Mouse (Mus musculus) left cerebral cortex, postnatal 14 days (tissue): ENCODE results near the gene Mcm10. TPM values are rescaled to one million over a fixed set of nuclear protein-coding genes. Genes with fewer than 3 reads are reported as not detected.
"Not testable (repeated sequence)": the region's sequence is repeated elsewhere in the genome, so short reads cannot be mapped to it uniquely, and the experiment has no call there.

Source experiments
- DNase-seq, 2 experiments: peaks; one replicate each; pipeline ENCODE4 v3.0.0; 2021 to 2022; ENCODE audit warnings: low spot score in 2 of 2, mixed read lengths in 1 of 2
- intact Hi-C: fragments of 180-260 bp; cut with DNase I; formaldehyde crosslinking; loops from one replicate; pipeline ENCODE4 v1.15.1; 2025
- total RNA-seq, 2 experiments: library from RNA; stranded (reverse); gene quantifications; 2 replicates each; pipeline ENCODE4 v1.2.3; 2021

Mcm10 gene
- total RNA-seq, 2 experiments from 2014 or later, result 0.99 to 2.0 TPM

DNA sequence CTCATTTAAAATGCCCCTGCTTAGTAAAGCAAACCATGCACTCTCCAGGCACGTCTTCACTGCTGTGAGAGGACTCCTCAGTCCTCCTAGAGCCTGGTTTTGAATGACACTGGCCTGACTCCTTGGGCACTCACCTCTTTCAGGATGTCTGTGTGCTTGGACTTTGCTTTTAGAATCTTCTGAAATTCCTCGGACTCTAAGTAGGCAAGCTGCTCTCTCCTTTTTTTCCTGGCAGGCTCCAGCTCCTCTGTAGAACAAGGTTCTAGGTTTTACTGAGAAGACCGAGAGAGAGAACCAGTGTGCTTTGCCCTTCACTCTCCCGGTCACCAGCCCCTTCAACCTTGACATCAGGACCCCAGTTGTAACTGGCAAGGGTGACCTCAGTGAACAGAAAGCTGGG is 18.2 kb downstream of the Mcm10 start:
- intact Hi-C loops, result no loop called here
- no peak for DNase-seq

DNA sequence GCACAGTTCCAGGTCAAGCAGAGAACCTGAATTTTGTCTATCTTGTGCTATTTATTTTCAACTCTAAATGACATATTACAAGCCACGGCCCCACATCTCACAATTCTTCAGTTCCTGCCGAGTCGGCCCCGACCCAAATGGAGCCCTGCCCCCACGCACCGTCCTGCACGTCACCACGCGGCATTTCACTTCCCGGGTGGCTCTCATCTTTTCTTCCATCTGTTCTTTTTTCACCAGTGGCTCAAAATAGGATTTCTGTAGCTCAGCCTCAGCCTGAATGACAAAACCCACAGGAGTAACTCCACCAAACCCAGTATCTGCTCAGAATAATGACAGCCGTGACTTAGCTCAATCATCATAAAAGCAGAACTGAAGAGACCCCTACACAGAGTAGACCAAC is 19.0 kb downstream of the Mcm10 start:
- peak; percentile 59 to 62 for DNase-seq
- intact Hi-C loops, result no loop called here

DNA sequence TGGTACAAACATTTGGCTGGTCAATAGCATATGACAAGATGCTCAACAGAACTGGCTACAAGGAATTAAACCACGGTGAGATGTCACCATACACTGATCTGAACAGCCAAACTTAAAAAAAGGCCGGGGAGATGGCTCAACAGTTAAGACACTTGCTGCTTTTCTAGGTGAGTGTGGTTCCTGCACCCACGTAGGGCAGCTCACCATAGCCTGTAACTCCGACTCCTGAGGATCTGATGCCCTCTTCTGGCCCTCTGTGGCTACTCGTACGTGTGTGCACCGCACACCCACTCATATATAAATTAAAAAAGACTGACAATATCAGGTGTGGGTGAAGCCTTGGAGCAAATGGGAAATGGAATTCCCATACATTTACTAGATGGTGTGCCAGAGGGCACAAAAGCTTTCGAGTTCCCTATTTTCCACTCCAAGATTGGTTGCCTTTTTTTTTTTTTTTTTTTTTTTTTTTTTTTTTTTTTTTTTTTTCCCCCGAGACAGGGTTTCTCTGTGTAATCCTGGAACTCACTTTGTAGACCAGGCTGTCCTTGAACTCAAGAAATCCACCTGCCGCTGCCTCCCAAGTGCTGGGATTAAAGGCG is 23.7 kb downstream of the Mcm10 start:
- no peak for DNase-seq
- intact Hi-C loops, result no loop called here

DNA sequence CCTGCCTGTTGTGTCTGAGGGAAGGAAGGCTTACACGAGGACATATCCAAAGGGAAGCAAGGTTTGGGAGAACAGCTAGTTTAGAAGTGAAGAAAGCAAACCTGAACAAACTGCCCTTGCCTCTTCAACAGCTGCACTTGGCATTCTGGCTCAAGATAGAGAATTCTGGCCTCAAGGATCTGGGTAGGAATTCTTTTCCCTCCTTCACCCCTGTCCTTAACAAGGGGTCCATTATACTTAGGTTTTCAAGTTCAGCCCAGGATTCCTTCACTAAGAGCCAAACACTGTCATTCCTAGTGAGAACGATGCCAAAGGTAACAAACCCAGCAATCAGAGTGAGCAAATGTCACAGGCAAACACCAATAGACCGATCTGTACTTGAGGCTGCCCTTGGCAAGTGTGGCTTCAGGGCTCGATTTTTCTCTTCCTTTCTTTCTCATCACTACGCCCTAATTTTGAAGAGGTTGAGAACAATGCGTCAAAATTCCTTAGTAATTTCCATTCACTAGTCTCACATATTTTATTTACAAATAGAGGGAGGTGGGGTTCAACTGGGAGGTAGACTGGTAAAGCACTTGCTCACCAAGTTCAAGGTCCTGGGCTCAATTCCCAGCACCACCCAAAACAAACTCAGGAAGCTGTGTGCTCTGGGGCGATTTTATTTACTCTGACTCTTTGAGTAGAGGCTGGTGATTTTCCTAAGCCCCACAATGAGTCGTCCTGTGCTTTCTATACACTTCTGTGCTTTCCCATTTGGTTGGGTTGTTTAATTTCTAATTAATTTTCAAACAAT is 25.0 kb downstream of the Mcm10 start:
- intact Hi-C loops, result no loop called here
- no peak for DNase-seq

DNA sequence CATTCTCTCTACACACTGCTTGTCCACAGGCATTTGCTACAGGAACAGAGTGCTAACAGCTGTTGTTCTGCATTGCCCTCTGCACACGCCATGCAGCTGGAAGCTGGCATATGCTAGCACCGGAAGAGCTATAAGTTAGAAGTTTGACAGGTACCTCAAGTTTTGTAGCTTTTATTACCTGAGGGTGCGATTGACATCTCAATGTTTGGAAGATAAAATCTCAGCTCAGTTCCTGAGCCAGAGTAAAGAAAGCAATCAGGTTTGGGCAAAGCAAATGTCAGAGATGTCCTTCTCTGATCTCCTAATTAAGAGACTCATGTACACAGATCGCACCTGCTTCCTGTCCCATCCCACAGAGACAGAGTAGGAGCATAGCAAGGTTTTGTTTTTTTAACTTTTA is 25.8 kb downstream of the Mcm10 start:
- DNase-seq, result no peak
- intact Hi-C loops, result no loop called here

DNA sequence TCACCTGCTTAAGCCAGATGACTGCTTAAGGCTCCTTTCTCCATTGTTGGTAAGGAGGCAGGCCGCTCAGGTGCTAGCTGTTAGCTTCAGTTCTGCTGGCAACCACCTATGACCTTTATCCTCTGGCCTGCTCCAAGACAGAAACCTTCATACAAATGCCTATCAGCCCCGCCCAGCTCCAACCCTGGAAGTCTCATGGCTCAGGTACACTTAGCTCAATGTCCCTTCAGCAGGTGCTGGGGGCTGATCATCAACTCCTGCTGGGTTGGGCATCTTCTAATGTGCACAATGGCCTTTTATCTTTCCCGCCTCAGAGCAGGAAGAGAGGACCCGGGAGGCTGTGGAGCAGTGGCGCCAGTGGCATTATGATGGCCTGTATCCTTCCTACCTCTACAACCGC is 27.6 kb downstream of the Mcm10 start:
- no peak for DNase-seq
- intact Hi-C loops, result no loop called here

DNA sequence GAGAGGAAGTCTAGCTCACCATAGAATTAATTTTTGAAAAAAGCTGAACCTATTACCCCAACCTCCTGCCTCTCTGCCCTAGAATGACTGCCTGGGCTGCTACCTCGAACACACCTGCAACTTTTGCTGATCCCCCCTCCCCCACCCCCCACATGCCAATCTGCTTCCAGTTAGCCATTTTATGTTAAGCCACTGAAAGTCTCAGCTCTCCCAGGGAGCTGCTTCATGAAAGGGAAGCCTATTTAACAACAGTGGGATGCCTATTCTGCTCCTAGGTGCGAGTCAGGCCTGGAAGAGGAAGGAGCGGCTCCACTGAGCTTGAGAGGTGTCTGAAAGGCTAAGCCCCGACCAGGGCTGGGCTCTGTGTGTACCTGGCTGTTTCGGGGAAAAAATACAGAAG is 28.6 kb downstream of the Mcm10 start:
- intact Hi-C loops, result no loop called here
- DNase-seq, result no peak

DNA sequence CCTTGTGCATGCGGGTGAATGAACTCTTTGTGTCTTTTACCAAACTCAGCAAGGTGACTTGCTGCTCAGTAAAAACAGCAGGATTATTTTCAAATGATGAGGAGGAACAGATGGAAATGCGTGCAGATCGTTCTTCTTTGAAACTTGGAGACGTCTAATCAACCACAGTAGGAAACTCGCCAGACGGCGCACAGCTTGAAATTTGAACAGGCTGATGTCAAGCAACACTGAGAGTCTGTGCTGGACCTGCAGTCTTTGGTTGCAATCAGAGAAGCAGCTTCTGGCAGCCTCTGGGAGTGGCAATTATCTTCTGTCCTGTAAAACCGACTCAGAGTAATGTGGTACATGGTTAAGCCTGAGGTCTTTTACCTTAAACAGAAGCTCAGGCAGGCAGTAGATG is 34.5 kb downstream of the Mcm10 start:
- intact Hi-C loops, result no loop called here
- peak; percentile 20 to 30 for DNase-seq

DNA sequence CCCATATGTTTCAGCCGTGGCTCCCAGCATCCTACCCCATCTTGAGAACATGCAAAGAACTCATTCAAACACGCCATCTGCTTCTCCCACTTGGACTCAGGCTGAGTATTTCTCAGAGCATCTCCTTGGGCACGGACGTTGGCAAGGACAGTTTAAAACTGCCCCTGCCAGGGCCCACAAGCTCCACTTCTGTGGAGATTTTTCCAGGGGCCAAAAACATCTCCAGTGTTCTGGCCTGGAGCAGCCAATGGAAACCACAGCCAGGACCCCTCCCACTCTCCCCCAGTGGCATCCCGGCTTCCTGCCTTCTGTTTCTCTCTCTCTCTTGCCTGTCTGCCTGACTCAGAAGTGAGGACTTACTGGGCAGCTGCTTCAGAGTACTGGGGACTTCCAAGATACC is 36.8 kb downstream of the Mcm10 start, which contains the start of gene Ucma:
Gene Ucma (plus strand): TSS at position 316 of the 400 bp plus-strand sequence.
- intact Hi-C loops, result no loop called here
- DNase-seq, result peak in 1 of 2 experiments; percentile 25

DNA sequence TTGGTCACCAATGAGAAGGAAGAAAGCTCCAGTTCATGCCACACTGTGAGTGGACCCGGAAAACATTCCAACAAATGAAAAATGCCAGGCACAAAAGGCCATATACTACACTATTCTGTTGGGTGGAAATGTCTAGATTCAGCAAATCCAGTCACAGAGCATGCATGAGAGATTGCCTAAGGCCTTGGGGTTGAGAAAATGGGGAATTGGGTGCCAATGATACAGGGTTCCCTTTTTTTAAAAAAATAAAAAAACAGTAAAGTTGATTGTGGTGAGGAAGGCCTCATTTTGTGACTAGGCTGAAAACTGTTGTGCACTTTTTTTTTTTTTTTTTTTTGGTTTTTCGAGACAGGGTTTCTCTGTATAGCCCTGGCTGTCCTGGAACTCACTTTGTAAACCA is 43.5 kb downstream of the Mcm10 start:
- no peak for DNase-seq
- intact Hi-C loops, result no loop called here

DNA sequence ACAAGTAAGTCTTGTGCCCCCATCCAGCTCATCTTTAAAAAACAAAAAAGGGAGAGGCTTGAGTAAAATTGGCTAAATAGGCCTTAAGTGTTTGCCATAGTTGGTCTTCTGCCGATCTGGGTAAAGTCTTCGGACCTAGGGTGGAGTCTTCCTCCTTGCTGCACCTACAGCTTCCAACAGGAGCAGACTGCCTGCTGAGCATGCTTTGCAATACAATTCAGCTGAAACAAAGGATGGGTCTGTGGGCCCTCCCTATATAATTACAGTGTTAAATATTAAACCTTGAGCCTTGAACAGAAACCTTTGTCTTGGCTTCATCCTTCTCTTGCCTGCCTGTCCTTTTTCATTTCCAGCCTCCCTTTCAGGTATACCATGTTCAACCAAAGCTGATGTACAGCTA is 44.8 kb downstream of the Mcm10 start:
- intact Hi-C loops, result no loop called here
- DNase-seq, result no peak

DNA sequence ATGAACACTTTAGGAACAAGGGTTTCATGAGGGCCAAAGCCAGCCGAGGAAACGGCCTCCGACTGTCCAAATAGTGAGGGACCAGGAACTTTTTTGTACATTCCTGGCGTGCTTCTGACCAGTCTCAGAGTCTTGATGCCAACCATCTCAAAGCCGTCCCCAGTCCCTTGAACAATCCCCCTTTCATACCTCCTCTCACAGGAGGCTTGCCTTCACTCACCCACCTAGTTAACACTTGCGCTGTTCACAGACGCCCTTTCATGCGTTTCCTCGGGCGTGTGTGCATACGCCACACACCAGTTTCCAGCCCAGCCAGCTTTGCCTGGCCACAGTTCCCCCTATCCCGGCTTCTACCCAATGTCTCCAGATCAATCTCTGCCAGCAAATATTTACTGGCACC is 54.6 kb downstream of the Mcm10 start:
- intact Hi-C loops, result no loop called here
- no peak for DNase-seq

DNA sequence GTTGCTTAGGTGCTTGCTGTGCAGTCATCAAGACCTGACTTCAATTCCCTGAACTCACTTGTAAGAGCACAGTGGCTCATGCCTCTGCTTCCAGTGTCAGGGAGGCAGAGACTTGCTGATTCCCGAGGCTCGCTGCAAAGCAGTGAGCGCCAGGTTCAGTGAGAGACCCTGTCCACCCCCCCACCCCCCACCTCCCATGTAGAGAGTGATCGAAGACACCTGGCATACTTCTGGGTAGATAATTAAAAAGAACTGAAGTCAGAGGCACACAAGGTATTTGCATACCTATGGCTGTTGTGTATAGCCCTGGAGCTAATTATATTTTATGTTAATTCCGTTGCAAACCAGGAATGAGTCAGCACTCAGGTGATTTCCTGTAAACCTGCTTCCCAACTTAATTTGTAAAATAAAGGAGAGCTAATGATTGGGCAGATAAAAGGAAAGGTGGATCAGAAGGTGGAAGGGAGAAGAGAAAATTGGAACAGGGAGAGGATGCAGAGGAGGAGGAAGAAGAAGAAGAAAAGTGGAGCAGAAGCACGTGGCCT is 58.3 kb downstream of the Mcm10 start:
- intact Hi-C loops, result no loop called here
- DNase-seq, result no peak

DNA sequence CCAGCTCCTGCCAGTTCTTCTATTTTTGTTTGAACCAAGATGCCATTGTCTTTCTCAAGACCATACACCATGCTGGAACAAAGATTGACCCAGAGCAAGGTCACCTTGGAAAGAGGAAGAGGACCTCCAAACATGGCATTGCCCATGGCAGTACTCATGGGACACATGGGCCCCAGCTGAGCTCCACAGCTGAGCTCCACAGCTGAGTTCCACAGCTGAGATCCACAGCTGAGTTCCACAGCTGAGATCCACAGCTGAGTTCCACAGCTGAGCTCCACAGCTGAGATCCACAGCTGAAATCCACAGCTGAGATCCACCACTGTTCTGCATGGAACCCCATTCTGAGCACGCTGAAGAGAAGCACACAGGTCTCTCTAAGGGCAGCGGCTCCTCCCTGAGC is 61.6 kb downstream of the Mcm10 start:
- no peak for DNase-seq
- intact Hi-C loops, result no loop called here

DNA sequence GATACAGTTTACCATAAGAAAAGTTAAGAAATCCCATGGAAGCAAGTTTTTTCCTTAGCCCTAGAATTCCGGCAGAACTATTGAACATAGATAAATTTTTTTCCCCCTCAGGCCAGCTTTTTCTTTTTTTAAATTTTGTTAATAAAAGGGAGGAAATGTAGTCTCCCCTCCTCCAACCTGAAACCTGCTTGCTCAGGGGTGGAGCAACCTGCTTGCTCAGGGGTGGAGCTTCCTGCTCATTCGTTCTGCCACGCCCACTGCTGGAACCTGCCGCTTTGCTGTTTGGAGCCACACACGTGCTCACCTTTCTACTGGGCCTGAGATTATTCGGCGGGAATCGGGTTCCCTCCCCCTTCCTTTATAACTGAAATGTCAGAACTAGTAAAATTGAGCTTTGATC is 62.9 kb downstream of the Mcm10 start:
- DNase-seq, intact Hi-C loops: not testable (repeated sequence)

DNA sequence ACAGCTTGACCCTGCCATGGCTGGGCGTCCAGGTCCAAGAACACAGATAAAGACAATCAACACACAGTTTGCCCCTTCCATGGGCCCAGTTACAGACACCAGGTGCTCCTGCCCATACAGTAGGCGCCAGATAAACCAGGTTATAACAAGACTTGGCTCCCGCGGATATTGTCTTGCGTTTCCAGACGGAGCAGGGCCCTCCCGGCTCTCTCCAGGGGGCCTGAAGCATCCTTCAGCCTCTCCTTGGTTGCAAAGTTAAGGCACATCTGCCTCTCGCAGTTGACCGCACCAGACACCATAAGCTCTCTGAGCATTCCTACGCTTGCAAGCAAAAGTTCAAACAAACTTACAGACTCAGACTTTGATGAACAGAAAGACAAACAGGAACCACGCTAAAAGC is 71.7 kb downstream of the Mcm10 start:
- DNase-seq, result no peak

More for the DNA sequence above, 71.7 kb downstream of the Mcm10 start:
- intact Hi-C loops, result no loop called here

Other genes with a start within 250 kb of the Mcm10 start
- gene Sephs1, start 131.2 kb downstream of the Mcm10 start, total RNA-seq, result 10 to 100 TPM; 35.0 to 35.2 TPM
- gene Phyh, start 93.8 kb downstream of the Mcm10 start, total RNA-seq, result 10 to 100 TPM; 69.8 to 72.2 TPM
- 1 to 10 TPM; 2.7 to 3.1 TPM for gene Ucma, start 36.7 kb downstream of the Mcm10 start, total RNA-seq
- 10 to 100 TPM; 15.1 to 16.1 TPM for gene Optn, start 51.3 kb upstream of the Mcm10 start, total RNA-seq
- gene Ccdc3, start 125.0 kb upstream of the Mcm10 start, total RNA-seq, result 10 to 100 TPM; 19.6 to 25.3 TPM